Mouse (Mus musculus) heart, postnatal 0 days (tissue): ENCODE results near the gene Unk.

Source experiments
- CTCF ChIP-seq: IDR thresholded peaks from 2 replicates; pipeline ENCODE4 v1.5.1; 2016; ENCODE audit warnings: antibody characterized with exemption, control low read depth, low read depth
- EP300 ChIP-seq: IDR thresholded peaks from 2 replicates; pipeline ENCODE4 v1.6.1; 2016; ENCODE audit warnings: antibody characterized with exemption, low read depth

DNA sequence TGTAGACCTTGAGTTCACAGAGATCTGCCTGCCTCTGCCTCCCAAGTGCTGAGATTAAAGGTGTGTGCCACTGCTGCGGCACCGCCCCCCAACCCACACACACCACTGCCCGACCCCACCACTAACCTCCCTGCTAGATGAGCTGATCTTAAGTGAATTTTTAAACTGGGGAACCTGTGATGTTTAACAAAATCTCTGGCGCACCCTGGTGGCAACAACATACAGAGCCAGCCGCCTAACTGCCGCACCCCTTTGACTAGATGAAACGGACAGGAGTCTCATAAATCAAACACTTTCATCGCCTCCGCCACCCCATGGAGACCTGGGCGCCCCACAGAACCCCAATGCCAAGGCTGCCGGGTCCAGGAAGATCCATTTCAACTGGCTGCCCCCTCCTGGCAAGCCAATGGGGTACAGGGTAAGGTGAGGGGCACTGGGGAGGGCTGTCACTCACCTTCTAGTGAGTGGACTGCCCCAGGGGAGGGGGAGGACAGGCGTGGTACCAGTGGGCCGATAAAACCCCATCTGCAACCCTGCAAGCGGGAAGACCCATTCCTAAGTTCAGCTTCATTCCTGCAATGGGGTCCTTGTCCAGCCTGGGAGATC lies 30.5 kb upstream of the Unk start:
- TF ChIP-seq CTCF = peak; percentile 63
- TF ChIP-seq EP300 = no peak
